Mouse (Mus musculus) MEL (cell line): Measurements from ENCODE around the gene Stpg1. TPM values are rescaled to one million over a fixed set of nuclear protein-coding genes. Genes with fewer than 3 reads are reported as not detected.

Experiments
- DNase-seq: peaks from one replicate; pipeline ENCODE4 v3.0.0; 2011; ENCODE audit warnings: low read depth, low spot score
- H3K27ac ChIP-seq: 2 replicates; pipeline ENCODE4 v1.5.1; 2012; ENCODE audit warnings: low read depth, mild to moderate bottlenecking, control low read depth, low read length, moderate library complexity; ENCODE audit not compliant: control insufficient read depth
- H3K27me3 ChIP-seq, 2 experiments: fragments of 150-350 bp in 1 of 2; sonication (generic) in 1 of 2; 2 replicates each; pipeline ENCODE4 v1.6.1; 2012; ENCODE audit warnings: low read length in 2 of 2, mild to moderate bottlenecking in 2 of 2, improper control_type of control experiment in 1 of 2, moderate library complexity in 1 of 2; ENCODE audit not compliant: insufficient read depth in 2 of 2, control insufficient read depth in 1 of 2
- H3K36me3 ChIP-seq, 2 experiments: 2 replicates each; pipeline ENCODE4 v1.6.1; 2012 to 2014; ENCODE audit warnings: low read length in 2 of 2, improper control_type of control experiment in 1 of 2, inconsistent platforms in 1 of 2, mild to moderate bottlenecking in 1 of 2; ENCODE audit not compliant: insufficient read depth in 2 of 2, control insufficient read depth in 1 of 2
- H3K4me1 ChIP-seq, 2 experiments: fragments of 150-350 bp in 1 of 2; sonication (generic) in 1 of 2; 2 replicates each; pipeline ENCODE4 v1.6.1; 2012; ENCODE audit warnings: low read length in 2 of 2, improper control_type of control experiment in 1 of 2, mild to moderate bottlenecking in 1 of 2; ENCODE audit not compliant: insufficient read depth in 2 of 2, control insufficient read depth in 1 of 2
- H3K4me3 ChIP-seq, 2 experiments: fragments of 150-350 bp in 1 of 2; sonication (generic) in 1 of 2; 2 replicates each; pipeline ENCODE4 v1.5.1; 2012; ENCODE audit warnings: low read depth in 2 of 2, low read length in 2 of 2, mild to moderate bottlenecking in 2 of 2, moderate library complexity in 2 of 2, control low read depth in 1 of 2, improper control_type of control experiment in 1 of 2; ENCODE audit not compliant: control insufficient read depth in 1 of 2, insufficient read depth in 1 of 2
- H3K79me2 ChIP-seq: 2 replicates; pipeline ENCODE4 v1.6.1; 2012; ENCODE audit warnings: mild to moderate bottlenecking, low read length, moderate library complexity; ENCODE audit not compliant: control insufficient read depth, poor library complexity, insufficient read depth
- H3K9ac ChIP-seq: 2 replicates; pipeline ENCODE4 v1.6.1; 2012; ENCODE audit warnings: low read depth, mild to moderate bottlenecking, control low read depth, low read length, moderate library complexity; ENCODE audit not compliant: control insufficient read depth, poor library complexity, severe bottlenecking
- H3K9me3 ChIP-seq: fragments of 150-350 bp; sonication (generic); replicated peaks from 2 replicates; pipeline ENCODE4 v1.6.1; 2012; ENCODE audit warnings: mild to moderate bottlenecking, low read length, improper control_type of control experiment, moderate library complexity; ENCODE audit not compliant: insufficient read depth
- CHD2 ChIP-seq: IDR thresholded peaks from 2 replicates; pipeline ENCODE4 v1.6.1; 2011; ENCODE audit warnings: low read length, improper control_type of control experiment
- E2F4 ChIP-seq: IDR thresholded peaks from 2 replicates; pipeline ENCODE4 v1.6.1; 2011; ENCODE audit warnings: low read depth, low read length, improper control_type of control experiment, borderline replicate concordance
- ETS1 ChIP-seq: IDR thresholded peaks from 2 replicates; pipeline ENCODE4 v1.6.1; 2012; ENCODE audit warnings: low read depth, mild to moderate bottlenecking, inconsistent platforms, low read length, improper control_type of control experiment, moderate library complexity
- GABPA ChIP-seq: IDR thresholded peaks from 2 replicates; pipeline ENCODE4 v1.6.1; 2012; ENCODE audit warnings: low read depth, mild to moderate bottlenecking, inconsistent platforms, low read length, improper control_type of control experiment, moderate library complexity
- GATA1 ChIP-seq: IDR thresholded peaks from 2 replicates; pipeline ENCODE4 v1.6.1; 2011; ENCODE audit warnings: low read depth, low read length, improper control_type of control experiment
- KAT2A ChIP-seq: conservative IDR thresholded peaks from 2 replicates; pipeline ENCODE4 v1.6.1; 2012; ENCODE audit warnings: low read depth, low read length, improper control_type of control experiment, inconsistent platforms
- MAX ChIP-seq: IDR thresholded peaks from 2 replicates; pipeline ENCODE4 v1.6.1; 2011; ENCODE audit warnings: low read length, improper control_type of control experiment
- MXI1 ChIP-seq: IDR thresholded peaks from 2 replicates; pipeline ENCODE4 v1.6.1; 2011; ENCODE audit warnings: mild to moderate bottlenecking, low read depth, low read length, improper control_type of control experiment
- NELFE ChIP-seq: IDR thresholded peaks from 2 replicates; pipeline ENCODE4 v1.6.1; 2011; ENCODE audit warnings: low read depth, low read length, improper control_type of control experiment
- NRF1 ChIP-seq: IDR thresholded peaks from 2 replicates; pipeline ENCODE4 v1.6.1; 2014; ENCODE audit warnings: low read depth, mild to moderate bottlenecking, inconsistent platforms, low read length, improper control_type of control experiment, moderate library complexity; ENCODE audit not compliant: poor library complexity, insufficient read depth, severe bottlenecking
- POLR2AphosphoS5 ChIP-seq: IDR thresholded peaks from 2 replicates; pipeline ENCODE4 v1.6.1; 2012; ENCODE audit warnings: low read depth, borderline replicate concordance, mild to moderate bottlenecking, inconsistent platforms, low read length, moderate library complexity, mixed read lengths
- RCOR1 ChIP-seq: IDR thresholded peaks from 2 replicates; pipeline ENCODE4 v1.6.1; 2012; ENCODE audit warnings: low read depth, mild to moderate bottlenecking, inconsistent platforms, low read length, improper control_type of control experiment
- TBP ChIP-seq: IDR thresholded peaks from 2 replicates; pipeline ENCODE4 v1.8.0; 2011; ENCODE audit warnings: low read depth, low read length, improper control_type of control experiment
- polyA plus RNA-seq, 2 experiments: library from polyadenylated mRNA; stranded (reverse) in 1 of 2; unstranded in 1 of 2; fragments of >175 nt in 1 of 2; fragments of >200 nt in 1 of 2; gene quantifications; 2 replicates each; pipeline versions ENCODE4 v1.2.1 to v1.2.4; 2012; ENCODE audit warnings: low replicate concordance in 2 of 2, low read depth in 1 of 2; ENCODE audit not compliant: insufficient read length in 2 of 2, insufficient read depth in 1 of 2, missing spikeins in 1 of 2
- total RNA-seq: library from RNA; depleted of rRNA; stranded (reverse); fragments of 300-350 nt; gene quantifications from 2 replicates; pipeline ENCODE4 v1.2.3, GENCODE M21; 2012

Gene Stpg1
- total and polyA plus RNA-seq, 3 experiments = 0.21 TPM; not detected in 2

DNA sequence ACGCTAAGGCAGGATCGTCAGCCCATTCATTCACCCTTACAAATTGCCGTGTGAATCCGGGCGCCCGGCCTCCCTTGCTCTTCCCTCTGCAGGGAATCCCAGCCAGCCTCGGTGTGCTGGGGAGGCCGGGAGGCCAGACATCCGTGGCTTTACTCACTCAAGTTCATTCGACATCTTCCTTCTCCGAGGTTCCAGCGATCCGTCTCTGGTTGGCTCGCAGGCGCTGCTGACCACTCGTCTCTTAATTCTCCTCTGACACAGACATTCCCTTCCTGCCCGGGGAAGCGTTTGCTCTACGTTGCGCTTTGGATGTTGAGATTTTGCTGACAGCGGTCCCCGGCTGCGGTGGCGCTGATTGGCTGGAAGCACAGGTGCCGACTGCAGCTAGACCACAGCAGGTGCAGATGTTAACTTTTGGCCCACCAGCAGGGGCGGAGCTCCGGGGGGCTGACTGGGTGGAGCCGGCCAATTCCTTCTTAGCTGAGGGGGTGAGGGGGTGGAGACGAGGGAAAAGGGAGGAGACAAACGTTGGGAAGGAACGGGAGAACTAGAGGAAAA lies 78.7 kb downstream of the Stpg1 start, which contains the start of gene Grhl3:
Grhl3 (minus strand) TSS at position 380 of the 558 bp plus-strand sequence.
- peaks cover 0 to 2% of the 10 kb centered on the region in 2 experiments; a peak in 1 of 4 replicates for H3K27me3 ChIP-seq
- H3K79me2 ChIP-seq = no peaks in the 10 kb centered on the region
- TF ChIP-seq MAX (no peak), MXI1 (no peak), E2F4 (no peak), GABPA (no peak)
- no peak within 1 kb of the TSS for H3K4me3 ChIP-seq
- no peaks in the 10 kb centered on the region for H3K9me3 ChIP-seq
- H3K9ac ChIP-seq = no peak within 1 kb of the TSS
- peaks cover 3 to 11% of the 10 kb centered on the region in 2 experiments; a peak in 3 of 4 replicates for H3K4me1 ChIP-seq
- no peak for DNase-seq
- H3K36me3 ChIP-seq = peaks cover 0 to 5% of the 10 kb centered on the region in 2 experiments; a peak in 2 of 4 replicates
- no peak within 1 kb of the TSS for H3K27ac ChIP-seq

DNA sequence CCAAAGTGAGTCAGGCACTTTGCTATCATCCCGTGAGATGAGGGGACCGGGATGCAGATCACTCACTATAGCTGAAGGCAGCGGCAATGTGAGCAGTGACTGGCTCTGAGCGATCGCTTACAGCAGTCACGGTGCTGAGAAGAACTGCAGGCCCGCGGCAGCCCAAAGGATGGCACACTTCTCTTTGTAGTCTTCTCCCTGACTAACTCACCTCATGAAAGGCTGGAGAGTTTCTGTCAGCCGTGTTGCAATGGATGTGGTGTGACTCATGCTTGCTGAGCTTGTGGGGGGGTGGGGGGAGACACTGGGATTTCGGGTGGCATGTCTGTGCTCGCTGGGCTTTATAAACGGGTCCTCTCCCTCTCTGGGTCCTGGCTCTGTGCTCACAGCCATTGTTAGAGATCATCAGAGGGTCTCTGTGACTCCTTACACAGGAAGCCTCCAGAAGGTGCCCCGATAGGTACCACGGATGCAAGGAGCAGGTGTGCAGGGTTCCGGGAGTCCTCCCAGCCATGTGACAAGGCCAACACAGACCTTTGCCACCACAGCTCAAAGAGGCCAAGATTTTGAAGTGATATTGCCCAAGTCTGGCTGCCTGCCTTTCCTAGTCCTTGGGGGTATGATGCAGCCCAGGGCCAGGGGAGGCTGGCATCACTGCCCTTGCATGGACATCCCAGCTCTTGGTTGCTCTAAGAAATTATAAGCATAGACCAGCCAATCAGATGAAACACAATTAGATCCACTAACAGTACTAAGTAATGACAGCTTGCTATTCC lies 81.0 kb downstream of the Stpg1 start:
- no peaks in the 10 kb centered on the region for H3K79me2 ChIP-seq
- no peaks in the 10 kb centered on the region; a peak in 1 of 4 replicates for H3K27me3 ChIP-seq
- H3K27ac ChIP-seq = no peak overlapping the region
- H3K9ac ChIP-seq = no peak overlapping the region
- H3K36me3 ChIP-seq = no peaks in the 10 kb centered on the region
- H3K4me1 ChIP-seq = peaks cover 0 to 3% of the 10 kb centered on the region in 2 experiments; a peak in 1 of 4 replicates
- DNase-seq = no peak
- H3K9me3 ChIP-seq = no peaks in the 10 kb centered on the region
- H3K4me3 ChIP-seq = no peak overlapping the region
- TF ChIP-seq POLR2AphosphoS5 (no peak), NRF1 (no peak), TBP (no peak), NELFE (no peak), ETS1 (no peak), KAT2A (no peak), CHD2 (no peak), MAX (no peak), GATA1 (no peak)

DNA sequence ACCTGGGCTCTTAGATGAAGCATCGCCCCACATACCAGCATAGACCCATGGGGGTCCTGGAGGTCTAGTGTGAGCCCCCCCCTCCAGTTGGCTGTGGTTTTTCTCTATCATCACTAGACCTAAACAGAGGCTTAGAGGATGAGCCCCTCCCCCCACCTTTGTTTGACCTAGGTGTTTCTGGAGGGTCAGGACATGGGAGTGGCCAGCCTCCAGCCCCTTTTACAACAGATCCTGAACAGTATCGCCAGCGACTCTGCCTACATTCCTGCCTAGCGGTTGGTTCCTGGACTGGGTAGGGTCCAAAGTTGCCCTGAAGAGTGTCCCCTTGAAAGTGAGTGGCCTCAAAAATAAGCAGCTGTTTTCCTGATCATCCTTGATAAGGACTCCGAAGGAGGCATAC lies 83.9 kb downstream of the Stpg1 start:
- H3K27me3 ChIP-seq = peaks cover 2 to 7% of the 10 kb centered on the region in 2 experiments; a peak in 2 of 4 replicates
- H3K9me3 ChIP-seq = no peaks in the 10 kb centered on the region
- DNase-seq = no peak
- TF ChIP-seq RCOR1 (no peak), E2F4 (no peak)
- no peak overlapping the region for H3K27ac ChIP-seq
- no peak overlapping the region for H3K9ac ChIP-seq
- no peaks in the 10 kb centered on the region for H3K36me3 ChIP-seq
- H3K4me1 ChIP-seq = no peaks in the 10 kb centered on the region; a peak in 1 of 4 replicates
- no peak overlapping the region for H3K4me3 ChIP-seq
- H3K79me2 ChIP-seq = no peaks in the 10 kb centered on the region
